6 mouse cellular contexts compared by ENCODE assay signal in genomic region chr17:6232633-6233032, GRCm38 (mm10). TPM values are rescaled to one million over a fixed set of nuclear protein-coding genes. Genes with fewer than 3 reads are reported as not detected.
ATAC-seq lines count a peak whose summit lies in the region.
"Not testable (repeated sequence)": the region's sequence is repeated elsewhere in the genome, so short reads cannot be mapped to it uniquely, and the experiment has no call there.

No protein-coding gene starts in this region.

- peak; percentile 43; the same call in 1 of the 2 replicates for ATAC-seq in cerebellum, adult (ENCODE audit: insufficient number of reproducible peaks, low FRiP score, low TSS enrichment)
- peak; percentile 63; the same call in 1 of the 2 replicates for ATAC-seq in embryonic facial prominence, embryonic 15.5 days (ENCODE audit: insufficient number of reproducible peaks, low FRiP score, low TSS enrichment, low read depth)
- 0 out of 2 replicates have a peak, but pooled peaks have one; percentile 16 for ATAC-seq in hindbrain, embryonic 12.5 days (ENCODE audit: low FRiP score)
- 0 out of 2 replicates have a peak, but pooled peaks have one; percentile 7 for ATAC-seq in limb, embryonic 15.5 days (ENCODE audit: insufficient number of reproducible peaks, low FRiP score, low TSS enrichment, low read depth)
- 0 out of 2 replicates have a peak, but pooled peaks have one; percentile 9 for ATAC-seq in midbrain, embryonic 13.5 days
- ATAC-seq in stomach, embryonic 14.5 days (ENCODE audit: insufficient number of reproducible peaks, insufficient read depth, low FRiP score, low read depth) = 0 out of 2 replicates have a peak, but pooled peaks have one; percentile 33

- not testable (repeated sequence) for H3K9me3 ChIP-seq in embryonic facial prominence, embryonic 15.5 days (replicated peaks); hindbrain, embryonic 12.5 days (replicated peaks); limb, embryonic 15.5 days; midbrain, embryonic 13.5 days; stomach, embryonic 14.5 days (ENCODE audit: control insufficient read depth, low read depth, low read length)

- H3K4me2 ChIP-seq in embryonic facial prominence, embryonic 15.5 days (replicated peaks); hindbrain, embryonic 12.5 days (replicated peaks); limb, embryonic 15.5 days; midbrain, embryonic 13.5 days (replicated peaks); stomach, embryonic 14.5 days (replicated peaks; ENCODE audit: low read depth, low read length): not testable (repeated sequence)

- not testable (repeated sequence) for H3K4me3 ChIP-seq in embryonic facial prominence, embryonic 15.5 days (replicated peaks); hindbrain, embryonic 12.5 days; limb, embryonic 15.5 days; midbrain, embryonic 13.5 days (replicated peaks); stomach, embryonic 14.5 days (ENCODE audit: low read depth, low read length)

- not testable (repeated sequence) for H3K9ac ChIP-seq in embryonic facial prominence, embryonic 15.5 days; hindbrain, embryonic 12.5 days; limb, embryonic 15.5 days; midbrain, embryonic 13.5 days (replicated peaks); stomach, embryonic 14.5 days (replicated peaks; ENCODE audit: low read depth, low read length)

- WGBS in embryonic facial prominence, embryonic 15.5 days = no CpG with 5 or more reads among the region's 7 CpGs
- no CpG with 5 or more reads among the region's 7 CpGs for WGBS in hindbrain, embryonic 12.5 days
- no CpG with 5 or more reads among the region's 7 CpGs for WGBS in limb, embryonic 15.5 days
- no CpG with 5 or more reads among the region's 7 CpGs for WGBS in midbrain, embryonic 13.5 days
- no CpG with 5 or more reads among the region's 7 CpGs for WGBS in stomach, embryonic 14.5 days

- H3K36me3 ChIP-seq in embryonic facial prominence, embryonic 15.5 days; hindbrain, embryonic 12.5 days; limb, embryonic 15.5 days; midbrain, embryonic 13.5 days; stomach, embryonic 14.5 days (ENCODE audit: control insufficient read depth, insufficient read depth, low read length): not testable (repeated sequence)

- not testable (repeated sequence) for H3K27me3 ChIP-seq in embryonic facial prominence, embryonic 15.5 days; hindbrain, embryonic 12.5 days; limb, embryonic 15.5 days; midbrain, embryonic 13.5 days; stomach, embryonic 14.5 days (ENCODE audit: control insufficient read depth, insufficient read depth, low read length)

- H3K27ac ChIP-seq in embryonic facial prominence, embryonic 15.5 days (replicated peaks); hindbrain, embryonic 12.5 days; limb, embryonic 15.5 days; midbrain, embryonic 13.5 days; stomach, embryonic 14.5 days (ENCODE audit: low read length): not testable (repeated sequence)

- H3K4me1 ChIP-seq in embryonic facial prominence, embryonic 15.5 days; hindbrain, embryonic 12.5 days; limb, embryonic 15.5 days; midbrain, embryonic 13.5 days (replicated peaks); stomach, embryonic 14.5 days (ENCODE audit: control insufficient read depth, insufficient read depth, low read length): not testable (repeated sequence)

RNA-seq across cellular contexts. Expression of gene Tmem181a, which starts 24.0 kb away (rescaled TPM):
- polyA plus RNA-seq in embryonic facial prominence, embryonic 15.5 days (2015; fragmentation: Nextera tagmentation; extraction: Ambion mirVana) = 19.4 and 21.0 TPM in 2 replicates
- polyA plus RNA-seq in hindbrain, embryonic 12.5 days (2016; fragmentation: Nextera tagmentation; extraction: Ambion mirVana) = 35.1 and 37.5 TPM in 2 replicates
- polyA plus RNA-seq in limb, embryonic 15.5 days (2015; fragmentation: Nextera tagmentation; extraction: Ambion mirVana) = 18.2 and 18.9 TPM in 2 replicates
- polyA plus RNA-seq in midbrain, embryonic 13.5 days (2015; fragmentation: Nextera tagmentation; extraction: Ambion mirVana) = 32.5 and 33.7 TPM in 2 replicates
- 26.5 and 26.6 TPM in 2 replicates for polyA plus RNA-seq in stomach, embryonic 14.5 days (2014; fragmentation: Nextera tagmentation; extraction: Ambion mirVana)

Comparison
In these comparisons a context has a peak if more than half of its experiments do, and no peak if none do; other contexts are left out.
1. ATAC-seq: peak in every context shown above with its lines; median percentile 63 in embryonic facial prominence, embryonic 15.5 days; 43 in cerebellum, adult; 33 in stomach, embryonic 14.5 days; 16 in hindbrain, embryonic 12.5 days; 9 in midbrain, embryonic 13.5 days; 7 in limb, embryonic 15.5 days.